Mouse (Mus musculus) liver, embryonic 13.5 days (tissue): Measurements from ENCODE around the gene Rela. TPM values are rescaled to one million over a fixed set of nuclear protein-coding genes. Genes with fewer than 3 reads are reported as not detected.

Source experiments
- ATAC-seq: fragments of 200-750 bp; cut with Nextera tagmentation; 2 replicates; pipeline ENCODE4 v1.8.0; 2017; ENCODE audit warnings: low read depth, mild to moderate bottlenecking, moderate number of reproducible peaks, moderate library complexity
- DNase-seq: peaks from one replicate; pipeline ENCODE4 v3.0.0; 2022
- H3K27ac ChIP-seq: fragments of 300-500 bp; sonication (generic); 2 replicates; pipeline ENCODE4 v1.5.1; 2015; ENCODE audit warnings: moderate library complexity, mild to moderate bottlenecking, inconsistent platforms
- H3K27me3 ChIP-seq: fragments of 300-500 bp; sonication (generic); 2 replicates; pipeline ENCODE4 v1.6.1; 2015; ENCODE audit warnings: mild to moderate bottlenecking, inconsistent platforms
- H3K36me3 ChIP-seq: fragments of 300-500 bp; sonication (generic); 2 replicates; pipeline ENCODE4 v1.6.1; 2015; ENCODE audit warnings: mild to moderate bottlenecking, inconsistent platforms
- H3K4me1 ChIP-seq: fragments of 300-500 bp; sonication (generic); replicated peaks from 2 replicates; pipeline ENCODE4 v1.6.1; 2015; ENCODE audit warnings: inconsistent platforms
- H3K4me2 ChIP-seq: fragments of 300-500 bp; sonication (generic); 2 replicates; pipeline ENCODE4 v1.6.1; 2015; ENCODE audit warnings: inconsistent platforms, mild to moderate bottlenecking, moderate library complexity
- H3K4me3 ChIP-seq: fragments of 300-500 bp; sonication (generic); replicated peaks from 2 replicates; pipeline ENCODE4 v1.5.1; 2015; ENCODE audit warnings: mild to moderate bottlenecking, inconsistent platforms
- H3K9ac ChIP-seq: fragments of 300-500 bp; sonication (generic); 2 replicates; pipeline ENCODE4 v1.6.1; 2015; ENCODE audit warnings: mild to moderate bottlenecking, inconsistent platforms
- H3K9me3 ChIP-seq: fragments of 300-500 bp; sonication (generic); replicated peaks from 2 replicates; pipeline ENCODE4 v1.6.1; 2016; ENCODE audit warnings: inconsistent platforms
- WGBS: fragments of 180-500 bp; shearing (Covaris S2); methylation state at CpG from one replicate; pipeline ENCODE4 v1.1.7; 2015; ENCODE audit not compliant: insufficient replicate concordance; 5-methylcytosine and 5-hydroxymethylcytosine counted together
- polyA plus RNA-seq: library from polyadenylated mRNA; unstranded; fragments of >200 nt; fragmentation: Nextera tagmentation; extraction: Ambion mirVana; gene quantifications from 2 replicates; pipeline ENCODE4 v1.2.1, GENCODE M21; 2015

Gene Rela
- polyA plus RNA-seq, 1 experiment from 2014 or later: 24.5 TPM

GRCm38 (mm10) chr19:5636571-5637041, 677 bp upstream of the Rela start:
- DNase-seq: no peak

GRCm38 (mm10) chr19:5638416-5639005, 1.2 kb downstream of the Rela start:
- Histone ChIP-seq H3K4me2 (peak overlapping the region; percentile 93), H3K36me3 (peaks cover 46% of the 10 kb centered on the region), H3K9ac (peak overlapping the region; percentile 90), H3K27ac (peak overlapping the region; percentile 87), H3K4me1 (peaks cover 53% of the 10 kb centered on the region), H3K27me3 (no peaks in the 10 kb centered on the region), H3K4me3 (peak overlapping the region; percentile 86), H3K9me3 (no peaks in the 10 kb centered on the region)
- ATAC-seq (no peak), DNase-seq (no peak)
- WGBS: 81% methylated on average over 18 of the region's 18 CpGs

More at GRCm38 (mm10) chr19:5636571-5637041, 677 bp upstream of the Rela start:
- Histone ChIP-seq H3K4me1 (peaks cover 53% of the 10 kb centered on the region), H3K27ac (peak overlapping the region; percentile 87), H3K27me3 (no peaks in the 10 kb centered on the region), H3K9me3 (no peaks in the 10 kb centered on the region), H3K9ac (peak overlapping the region; percentile 90), H3K36me3 (peaks cover 27% of the 10 kb centered on the region), H3K4me2 (peak overlapping the region; percentile 93), H3K4me3 (peak overlapping the region; percentile 86)
- ATAC-seq: no peak
- 50% methylated on average over 12 of the region's 12 CpGs for WGBS

- Histone ChIP-seq H3K27ac (peak overlapping the region; percentile 87), H3K36me3 (peaks cover 62% of the 10 kb centered on the region), H3K9me3 (no peaks in the 10 kb centered on the region), H3K4me2 (no peak overlapping the region), H3K4me3 (no peak overlapping the region), H3K4me1 (peaks cover 53% of the 10 kb centered on the region), H3K9ac (no peak overlapping the region), H3K27me3 (no peaks in the 10 kb centered on the region)
- 81% methylated on average over 9 of the region's 9 CpGs for WGBS
- ATAC-seq: no peak
- no peak for DNase-seq
These were observed 3.1 kb downstream of the Rela start for GRCm38 (mm10) chr19:5640339-5640738.

- Histone ChIP-seq H3K27me3 (no peaks in the 10 kb centered on the region), H3K9me3 (no peaks in the 10 kb centered on the region), H3K27ac (peak overlapping the region; percentile 19), H3K36me3 (peaks cover 69% of the 10 kb centered on the region), H3K4me3 (no peak overlapping the region), H3K4me2 (no peak overlapping the region), H3K4me1 (peaks cover 47% of the 10 kb centered on the region), H3K9ac (no peak overlapping the region)
- ATAC-seq (no peak), DNase-seq (no peak)
- WGBS: 89% methylated on average over 17 of the region's 17 CpGs
These were observed 3.7 kb downstream of the Rela start for GRCm38 (mm10) chr19:5641021-5641420.

- no peaks in the 10 kb centered on the region for H3K9me3 ChIP-seq
- WGBS: 85% methylated on average over 8 of the region's 8 CpGs
- ATAC-seq (no peak), DNase-seq (no peak)
- H3K27ac ChIP-seq: no peak overlapping the region
- H3K4me1 ChIP-seq: peaks cover 40% of the 10 kb centered on the region
- no peak overlapping the region for H3K9ac ChIP-seq
- H3K27me3 ChIP-seq: no peaks in the 10 kb centered on the region
- no peak overlapping the region for H3K4me2 ChIP-seq
- H3K36me3 ChIP-seq: peaks cover 75% of the 10 kb centered on the region
- no peak overlapping the region for H3K4me3 ChIP-seq
These were observed 4.4 kb downstream of the Rela start for GRCm38 (mm10) chr19:5641641-5642040.

GRCm38 (mm10) chr19:5645280-5645679, 8.0 kb downstream of the Rela start:
- DNase-seq: no peak
- Histone ChIP-seq H3K4me2 (no peak overlapping the region), H3K27ac (no peak overlapping the region), H3K9me3 (no peaks in the 10 kb centered on the region), H3K27me3 (no peaks in the 10 kb centered on the region), H3K9ac (no peak overlapping the region), H3K36me3 (peaks cover 78% of the 10 kb centered on the region), H3K4me3 (no peak overlapping the region), H3K4me1 (peaks cover 36% of the 10 kb centered on the region)
- WGBS: 90% methylated on average over 9 of the region's 9 CpGs
- no peak for ATAC-seq

GRCm38 (mm10) chr19:5646731-5647330, 9.5 kb downstream of the Rela start:
- Histone ChIP-seq H3K9me3 (no peaks in the 10 kb centered on the region), H3K4me3 (no peak overlapping the region), H3K4me1 (peaks cover 36% of the 10 kb centered on the region), H3K27me3 (no peaks in the 10 kb centered on the region), H3K27ac (no peak overlapping the region), H3K9ac (no peak overlapping the region), H3K36me3 (peaks cover 78% of the 10 kb centered on the region), H3K4me2 (no peak overlapping the region)
- ATAC-seq (no peak), DNase-seq (no peak)
- 81% methylated on average over 8 of the region's 8 CpGs for WGBS

- 86% methylated on average over 6 of the region's 6 CpGs for WGBS
- H3K36me3 ChIP-seq: peaks cover 78% of the 10 kb centered on the region
- H3K27ac ChIP-seq: peak overlapping the region; percentile 72
These were observed 10.5 kb downstream of the Rela start for GRCm38 (mm10) chr19:5647791-5648190.

GRCm38 (mm10) chr19:5648401-5649297, 11.4 kb downstream of the Rela start:
- DNase-seq (peak; percentile 63), ATAC-seq (peak; percentile 76)
- Histone ChIP-seq H3K27me3 (no peaks in the 10 kb centered on the region), H3K27ac (peak overlapping the region; percentile 72), H3K36me3 (peaks cover 80% of the 10 kb centered on the region), H3K9me3 (no peaks in the 10 kb centered on the region), H3K4me1 (peaks cover 46% of the 10 kb centered on the region), H3K9ac (peak overlapping the region; percentile 58), H3K4me2 (peak overlapping the region; percentile 69), H3K4me3 (peak overlapping the region; percentile 47)
- WGBS: 9% methylated on average over 26 of the region's 26 CpGs

More at GRCm38 (mm10) chr19:5647791-5648190, 10.5 kb downstream of the Rela start:
- no peak for ATAC-seq
- Histone ChIP-seq H3K9me3 (no peaks in the 10 kb centered on the region), H3K9ac (0 out of 2 replicates have a peak overlapping the region, but pooled peaks have one; percentile 36), H3K4me2 (no peak overlapping the region), H3K4me3 (no peak overlapping the region), H3K4me1 (peaks cover 46% of the 10 kb centered on the region), H3K27me3 (no peaks in the 10 kb centered on the region)
- no peak for DNase-seq

GRCm38 (mm10) chr19:5649298-5649741, 12.0 kb downstream of the Rela start:
- H3K9ac ChIP-seq: peak overlapping the region; percentile 58
- no peak for DNase-seq
- H3K4me2 ChIP-seq: peak overlapping the region; percentile 69
- H3K4me3 ChIP-seq: peak overlapping the region; percentile 47
- peaks cover 81% of the 10 kb centered on the region for H3K36me3 ChIP-seq
- peak; percentile 6 for ATAC-seq
- no peaks in the 10 kb centered on the region for H3K9me3 ChIP-seq
- no peaks in the 10 kb centered on the region for H3K27me3 ChIP-seq
- 43% methylated on average over 6 of the region's 6 CpGs for WGBS
- H3K4me1 ChIP-seq: peaks cover 51% of the 10 kb centered on the region
- H3K27ac ChIP-seq: peak overlapping the region; percentile 72
